Mouse (Mus musculus) testis, adult 2 months (tissue): Measurements from ENCODE around the gene Prkce. TPM values are rescaled to one million over a fixed set of nuclear protein-coding genes. Genes with fewer than 3 reads are reported as not detected.

Experiments
- H3K27ac ChIP-seq: fragments of 200-500 bp; 2 replicates; pipeline ENCODE4 v1.5.1; 2012; ENCODE audit warnings: low read depth, low read length; ENCODE audit not compliant: control insufficient read depth, insufficient read depth
- H3K27me3 ChIP-seq: fragments of 200-500 bp; 2 replicates; pipeline ENCODE4 v1.6.1; 2012; ENCODE audit warnings: mild to moderate bottlenecking, low read length, moderate library complexity; ENCODE audit not compliant: control insufficient read depth, insufficient read depth
- H3K36me3 ChIP-seq: fragments of 200-500 bp; 2 replicates; pipeline ENCODE4 v1.6.1; 2012; ENCODE audit warnings: mild to moderate bottlenecking, low read length; ENCODE audit not compliant: control insufficient read depth, insufficient read depth
- H3K4me1 ChIP-seq: fragments of 200-500 bp; 2 replicates; pipeline ENCODE4 v1.6.1; 2012; ENCODE audit warnings: low read length; ENCODE audit not compliant: control insufficient read depth, insufficient read depth
- H3K4me3 ChIP-seq: fragments of 200-500 bp; 2 replicates; pipeline ENCODE4 v1.5.1; 2012; ENCODE audit warnings: low read depth, mild to moderate bottlenecking, low read length, moderate library complexity, mixed read lengths; ENCODE audit not compliant: control insufficient read depth
- CTCF ChIP-seq: fragments of 200-500 bp; IDR thresholded peaks from 2 replicates; pipeline ENCODE4 v1.5.1; 2012; ENCODE audit warnings: low read depth, mild to moderate bottlenecking, inconsistent platforms, low read length, moderate library complexity; ENCODE audit not compliant: control insufficient read depth, insufficient read depth, insufficient replicate concordance
- POLR2A ChIP-seq: fragments of 200-500 bp; IDR thresholded peaks from 2 replicates; pipeline ENCODE4 v1.6.1; 2012; ENCODE audit warnings: low read depth, mild to moderate bottlenecking, inconsistent platforms, low read length, moderate library complexity; ENCODE audit not compliant: control insufficient read depth
- polyA plus RNA-seq: library from polyadenylated mRNA; depleted of rRNA; stranded (reverse); fragments of >200 nt; gene quantifications from 2 replicates; pipeline ENCODE4 v1.2.3, GENCODE M21; 2012

Prkce gene
- polyA plus RNA-seq, 1 experiment: 1.2 TPM

DNA sequence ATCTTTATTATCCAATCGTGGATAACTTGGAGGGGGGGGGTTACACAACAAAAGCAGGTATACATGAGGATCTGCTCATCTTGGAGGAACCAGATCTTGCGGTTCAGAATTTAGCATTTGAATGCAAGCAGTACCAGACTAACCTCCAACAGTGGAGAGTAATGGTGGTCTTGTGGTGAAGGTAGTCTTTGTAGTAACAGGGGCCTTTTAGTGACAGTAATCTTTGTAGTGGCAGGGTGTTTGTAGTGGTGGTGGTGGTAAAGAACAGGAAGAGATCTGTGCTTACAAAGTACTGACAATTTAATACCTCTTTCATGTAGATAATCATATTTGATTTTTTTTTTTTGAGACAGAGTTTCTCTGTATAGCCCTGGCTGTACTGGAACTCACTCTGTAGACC lies 267.2 kb downstream of the Prkce start:
- TF ChIP-seq CTCF (no peak), POLR2A (no peak)
- H3K36me3 ChIP-seq: no peaks in the 10 kb centered on the region
- H3K4me3 ChIP-seq: no peak overlapping the region
- H3K4me1 ChIP-seq: peaks cover 3% of the 10 kb centered on the region; the same call in 1 of the 2 replicates
- no peaks in the 10 kb centered on the region for H3K27me3 ChIP-seq
- H3K27ac ChIP-seq: no peak overlapping the region

DNA sequence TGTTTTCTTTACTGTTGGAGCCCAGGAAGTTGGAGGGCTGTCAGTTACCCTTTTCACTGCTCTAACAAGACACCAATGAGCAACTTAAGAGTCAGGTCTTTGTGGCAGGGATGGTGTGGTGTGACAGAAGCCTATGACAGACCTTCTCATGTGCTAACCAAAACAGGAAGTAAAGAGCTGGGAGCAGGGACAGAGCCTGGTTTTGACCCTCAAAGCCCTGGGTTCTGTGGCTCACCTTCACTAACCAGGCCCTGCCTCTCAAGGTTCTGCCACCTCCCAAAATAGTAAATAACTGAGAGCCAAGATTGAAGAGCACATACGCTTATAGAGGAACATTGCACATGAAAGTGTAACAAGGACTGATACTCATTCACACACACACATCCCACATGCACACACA lies 268.0 kb downstream of the Prkce start:
- Histone ChIP-seq H3K36me3 (no peaks in the 10 kb centered on the region), H3K27me3 (no peaks in the 10 kb centered on the region), H3K4me1 (peaks cover 3% of the 10 kb centered on the region; the same call in 1 of the 2 replicates), H3K27ac (no peak overlapping the region), H3K4me3 (no peak overlapping the region)
- no peak for TF ChIP-seq CTCF
- TF ChIP-seq POLR2A: no peak

DNA sequence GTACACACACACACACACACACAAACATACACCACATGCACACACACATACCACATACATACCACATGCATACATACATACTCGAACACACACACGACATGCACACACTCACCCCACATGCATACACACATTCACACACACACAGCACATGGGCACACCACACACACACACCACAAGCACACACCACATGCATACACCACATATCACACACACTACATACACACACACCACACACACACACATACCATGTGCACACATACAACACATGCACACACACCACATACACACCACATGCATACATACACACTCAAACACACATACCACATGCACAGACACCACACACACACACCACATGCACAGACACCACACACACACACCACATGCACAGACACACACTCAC lies 268.4 kb downstream of the Prkce start:
- TF ChIP-seq CTCF (no peak), POLR2A (no peak)
- H3K27ac ChIP-seq: no peak overlapping the region
- no peak overlapping the region for H3K4me3 ChIP-seq
- H3K27me3 ChIP-seq: no peaks in the 10 kb centered on the region
- H3K4me1 ChIP-seq: peaks cover 3% of the 10 kb centered on the region; the same call in 1 of the 2 replicates
- H3K36me3 ChIP-seq: no peaks in the 10 kb centered on the region

DNA sequence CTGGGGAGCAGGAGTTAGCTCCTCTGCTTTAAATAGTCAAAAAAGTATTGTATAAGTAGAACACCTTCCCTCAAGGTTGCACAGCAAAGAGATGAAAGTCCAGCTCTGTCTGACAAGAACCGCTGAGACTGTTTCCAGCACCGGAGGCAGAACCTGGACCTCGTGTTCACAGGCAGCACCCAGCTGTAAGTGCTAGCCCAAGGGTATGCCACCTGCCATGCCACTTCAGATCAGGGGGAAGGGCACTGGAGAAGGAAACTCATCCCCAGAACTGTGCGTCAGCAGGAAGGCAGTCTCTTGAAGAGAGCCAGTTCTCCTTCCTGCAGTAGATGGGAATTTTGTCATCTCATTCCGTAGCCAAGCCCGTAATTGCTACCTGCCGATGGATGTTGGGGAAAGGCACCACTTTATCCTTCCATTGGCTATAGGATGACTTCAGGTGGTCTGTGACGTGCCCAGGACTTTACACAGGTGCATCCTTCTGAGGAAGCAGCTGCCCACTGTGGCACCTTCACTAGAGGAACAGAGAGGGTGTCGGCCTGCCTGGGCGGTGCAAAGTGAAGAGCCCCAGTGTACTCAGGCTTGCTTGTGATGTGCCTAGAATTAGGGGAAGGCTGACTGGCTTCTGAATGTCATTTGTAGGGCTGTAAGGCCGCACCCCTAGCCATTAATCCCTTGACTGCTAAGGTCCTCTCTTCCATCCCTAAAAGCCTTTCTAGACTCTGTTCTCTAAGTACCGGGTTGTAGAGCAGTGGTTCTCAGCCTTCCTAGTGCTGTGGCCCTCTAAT lies 269.2 kb downstream of the Prkce start:
- Histone ChIP-seq H3K27ac (no peak overlapping the region), H3K4me1 (peaks cover 3% of the 10 kb centered on the region; the same call in 1 of the 2 replicates), H3K4me3 (no peak overlapping the region), H3K36me3 (no peaks in the 10 kb centered on the region), H3K27me3 (no peaks in the 10 kb centered on the region)
- TF ChIP-seq POLR2A (no peak), CTCF (no peak)

DNA sequence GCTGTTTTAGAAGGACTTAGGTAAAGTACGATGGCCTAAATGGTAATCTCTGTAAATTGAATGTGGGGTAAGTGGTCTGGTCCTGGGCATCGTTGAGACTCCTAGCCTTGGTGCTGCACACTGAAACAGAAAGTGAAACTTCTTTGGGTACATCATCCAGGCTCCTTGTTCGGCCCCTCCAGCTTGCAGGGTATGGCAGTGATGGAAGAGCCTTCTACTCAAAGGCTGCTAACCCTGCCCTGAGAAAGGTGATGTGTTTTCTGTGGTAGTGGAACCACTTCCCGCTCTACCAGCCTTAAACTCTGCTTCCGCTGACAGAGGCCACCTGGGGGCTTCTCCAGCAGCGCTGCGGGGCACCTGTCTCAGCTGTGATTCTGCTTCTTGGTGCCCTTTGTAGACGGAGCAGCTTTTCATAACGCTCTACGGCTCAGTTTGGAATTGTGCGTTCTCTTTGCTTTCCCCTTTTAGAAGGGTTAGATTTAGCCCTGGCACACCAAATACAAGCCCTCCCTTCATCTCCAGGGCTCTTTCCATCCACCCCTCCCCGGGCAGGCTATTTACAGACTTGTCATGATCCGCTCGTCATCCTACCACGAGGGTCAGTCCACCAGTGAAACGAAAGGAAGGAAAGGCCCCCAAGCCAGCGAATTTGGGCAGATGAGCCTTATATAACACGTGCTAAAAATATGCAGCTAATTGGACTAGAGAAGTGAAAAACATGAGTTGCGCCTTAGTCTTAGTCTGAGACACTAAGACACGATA lies 270.1 kb downstream of the Prkce start:
- Histone ChIP-seq H3K4me3 (no peak overlapping the region), H3K36me3 (no peaks in the 10 kb centered on the region), H3K4me1 (peaks cover 3% of the 10 kb centered on the region; the same call in 1 of the 2 replicates)

DNA sequence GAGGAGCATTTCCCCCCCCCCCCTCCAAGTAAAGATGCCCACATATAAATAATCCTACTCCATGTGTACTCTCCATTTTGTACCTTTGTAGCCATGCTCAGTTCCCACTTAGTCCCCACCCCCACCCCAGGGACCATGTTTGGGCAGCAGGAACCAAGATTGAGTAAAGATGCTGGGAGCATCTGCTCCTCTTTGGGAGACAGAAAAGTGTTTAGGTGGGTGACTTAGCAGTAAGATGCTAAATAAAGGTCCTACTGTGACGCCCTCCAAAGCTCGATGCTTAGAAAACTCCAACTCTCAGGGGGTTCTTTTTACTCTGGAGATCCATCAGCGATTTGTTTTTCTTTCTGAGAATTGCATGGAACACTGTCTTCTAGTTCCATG lies 270.7 kb downstream of the Prkce start:
- no peak overlapping the region for H3K4me3 ChIP-seq
- TF ChIP-seq CTCF: no peak
- H3K36me3 ChIP-seq: no peaks in the 10 kb centered on the region
- H3K27ac ChIP-seq: no peak overlapping the region
- no peaks in the 10 kb centered on the region for H3K4me1 ChIP-seq
- H3K27me3 ChIP-seq: no peaks in the 10 kb centered on the region

More for the DNA sequence above, 270.1 kb downstream of the Prkce start:
- H3K27me3 ChIP-seq: no peaks in the 10 kb centered on the region
- no peak overlapping the region for H3K27ac ChIP-seq
- TF ChIP-seq POLR2A (no peak), CTCF (no peak)

DNA sequence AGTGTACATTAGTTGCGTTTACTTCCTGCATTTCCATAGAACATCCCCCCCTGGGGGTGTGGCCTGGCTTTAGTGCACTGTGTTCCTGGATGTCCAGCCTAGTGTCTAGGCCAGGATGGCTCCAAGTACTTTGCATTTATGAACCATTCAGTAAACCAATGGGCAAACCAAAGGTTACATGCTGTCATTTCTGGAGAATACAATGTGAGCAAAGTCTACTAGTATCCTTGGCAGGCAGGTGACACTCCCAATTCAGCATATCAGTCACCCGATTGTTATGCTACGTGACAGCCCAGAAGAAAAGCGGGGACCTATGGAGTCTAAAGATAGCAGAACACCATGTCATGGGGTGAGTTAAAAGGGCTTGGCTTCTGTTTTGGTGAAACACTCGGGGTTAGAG lies 271.2 kb downstream of the Prkce start:
- Histone ChIP-seq H3K4me3 (no peak overlapping the region), H3K4me1 (no peaks in the 10 kb centered on the region), H3K27me3 (no peaks in the 10 kb centered on the region), H3K36me3 (no peaks in the 10 kb centered on the region), H3K27ac (no peak overlapping the region)
- no peak for TF ChIP-seq POLR2A
- no peak for TF ChIP-seq CTCF
